Mouse (Mus musculus) cerebellum, postnatal 10 days (tissue): ENCODE results near the gene 1700029P11Rik.
"Not testable (repeated sequence)": the region's sequence is repeated elsewhere in the genome, so short reads cannot be mapped to it uniquely, and the experiment has no call there.

ENCODE experiments used
- DNase-seq, 2 experiments: peaks; one replicate each; pipeline ENCODE4 v3.0.0; 2021; ENCODE audit warnings: mixed read lengths in 2 of 2

1700029P11Rik gene

GRCm38 (mm10) chr15:81958906-81959305 is 21.4 kb upstream of the 1700029P11Rik start:
- no peak for DNase-seq

- DNase-seq, result peak; percentile 100
Observed at GRCm38 (mm10) chr15:81960171-81961077, 19.9 kb upstream of the 1700029P11Rik start, which contains the start of gene Pmm1. Gene Pmm1 (minus strand): TSS chr15:81960930.

GRCm38 (mm10) chr15:81961078-81961451 is 19.3 kb upstream of the 1700029P11Rik start:
- DNase-seq, result no peak

- no peak for DNase-seq
Observed at GRCm38 (mm10) chr15:81964262-81964661, 16.1 kb upstream of the 1700029P11Rik start.

GRCm38 (mm10) chr15:81964980-81965545 is 15.3 kb upstream of the 1700029P11Rik start:
- no peak for DNase-seq

- no peak for DNase-seq
Observed at GRCm38 (mm10) chr15:81966062-81966829, 14.1 kb upstream of the 1700029P11Rik start.

- DNase-seq, result no peak
Observed at GRCm38 (mm10) chr15:81967821-81968220, 12.5 kb upstream of the 1700029P11Rik start.

GRCm38 (mm10) chr15:81968447-81968846 is 11.9 kb upstream of the 1700029P11Rik start:
- DNase-seq, result no peak

- DNase-seq, result no peak
Observed at GRCm38 (mm10) chr15:81969173-81969572, 11.2 kb upstream of the 1700029P11Rik start.

- not testable (repeated sequence) for DNase-seq
Observed at GRCm38 (mm10) chr15:81969635-81970034, 10.7 kb upstream of the 1700029P11Rik start.

- not testable (repeated sequence) for DNase-seq
Observed at GRCm38 (mm10) chr15:81970498-81970897, 9.8 kb upstream of the 1700029P11Rik start.

GRCm38 (mm10) chr15:81975156-81975555 is 5.2 kb upstream of the 1700029P11Rik start:
- DNase-seq, result not testable (repeated sequence)

- no peak for DNase-seq
Observed at GRCm38 (mm10) chr15:81982173-81982572, 1.8 kb downstream of the 1700029P11Rik start.

GRCm38 (mm10) chr15:81985267-81986161 is 5.2 kb downstream of the 1700029P11Rik start:
- DNase-seq, result no peak

- no peak for DNase-seq
Observed at GRCm38 (mm10) chr15:81987646-81988045, 7.3 kb downstream of the 1700029P11Rik start, which contains the start of gene Xrcc6. Gene Xrcc6 (plus strand): TSS chr15:81987835.

- peak; percentile 93 to 96 for DNase-seq
Observed at GRCm38 (mm10) chr15:81989371-81990062, 9.2 kb downstream of the 1700029P11Rik start.

GRCm38 (mm10) chr15:81990549-81990948 is 10.2 kb downstream of the 1700029P11Rik start:
- DNase-seq, result peak in 1 of 2 experiments; percentile 20

GRCm38 (mm10) chr15:81993992-81994391 is 13.7 kb downstream of the 1700029P11Rik start:
- no peak for DNase-seq

- no peak for DNase-seq
Observed at GRCm38 (mm10) chr15:82004257-82004656, 23.9 kb downstream of the 1700029P11Rik start.

GRCm38 (mm10) chr15:82011947-82012346 is 31.6 kb downstream of the 1700029P11Rik start:
- DNase-seq, result no peak

- no peak for DNase-seq
Observed at GRCm38 (mm10) chr15:82014745-82015391, 34.5 kb downstream of the 1700029P11Rik start.
